Mouse (Mus musculus): ENCODE results near the gene Ubqln4. TPM values are rescaled to one million over a fixed set of nuclear protein-coding genes. Genes with fewer than 3 reads are reported as not detected.

Ubqln4 gene
- total and polyA plus RNA-seq, 3 experiments = 22.8 to 62.2 (median 39.6) TPM

GRCm38 (mm10) chr3:88516407-88516806, 37.2 kb upstream of the Ubqln4 start:
- Histone ChIP-seq H3K4me3 (replicated peaks in 1 of 3; ENCODE audit: low read depth in 2 of 3, low read length in 2 of 3, poor library complexity in 1 of 3) (no peak overlapping the region), H3K4me2 (ENCODE audit: insufficient read depth, low read depth, poor library complexity, severe bottlenecking) (no peak overlapping the region), H3K9me3 (replicated peaks; ENCODE audit: low read length) (no peaks in the 10 kb centered on the region), H3K36me3 (replicated peaks in 1 of 2; ENCODE audit: control insufficient read depth in 1 of 2, insufficient read depth in 1 of 2, low read length in 1 of 2) (no peaks in the 10 kb centered on the region), H3K4me1 (ENCODE audit: control insufficient read depth in 1 of 2, insufficient read depth in 2 of 2) (peaks cover 36 to 65% of the 10 kb centered on the region in 2 experiments), H3K79me2 (replicated peaks; ENCODE audit: control insufficient read depth, extremely low read depth, insufficient read depth, poor library complexity, severe bottlenecking) (no peaks in the 10 kb centered on the region), H3K9ac (ENCODE audit: insufficient read depth, low read depth) (no peak overlapping the region), H3K27ac (ENCODE audit: insufficient read depth, low read depth) (no peak overlapping the region), H3K27me3 (replicated peaks) (peaks cover 19% of the 10 kb centered on the region)
- dilution Hi-C loops (cut with MboI; ENCODE audit: extremely low pct_ligation_motif_present, extremely low pct_unique_long_range_greater_than_20kb, low sequenced_read_pairs) = no loop called here
- TF ChIP-seq CTCF (conservative IDR thresholded peaks at IDR 0.05 in 1 of 2, IDR thresholded peaks at IDR 0.05 in 1 of 2; ENCODE audit: low read depth in 2 of 2, low read length in 2 of 2) (no peak), NRF1 (IDR thresholded peaks at IDR 0.05; ENCODE audit: low read depth, low read length) (no peak), IRF4 (IDR thresholded peaks at IDR 0.05; ENCODE audit: low read depth, low read length) (no peak), MAZ (IDR thresholded peaks at IDR 0.05; ENCODE audit: low read depth, low read length) (no peak), ZNF384 (IDR thresholded peaks at IDR 0.05; ENCODE audit: low read depth, low read length) (no peak), HCFC1 (IDR thresholded peaks at IDR 0.05; ENCODE audit: low read depth, low read length) (no peak), RAD21 (IDR thresholded peaks at IDR 0.05; ENCODE audit: low read depth, low read length) (no peak), TCF12 (IDR thresholded peaks at IDR 0.05; ENCODE audit: low read depth, low read length) (no peak), SMC3 (IDR thresholded peaks at IDR 0.05; ENCODE audit: low read depth, low read length) (no peak), TBP (conservative IDR thresholded peaks at IDR 0.05; ENCODE audit: low read depth, low read length) (no peak), CHD2 (IDR thresholded peaks at IDR 0.05; ENCODE audit: low read length) (no peak), EP300 (IDR thresholded peaks at IDR 0.05; ENCODE audit: low read length) (no peak), RCOR1 (conservative IDR thresholded peaks at IDR 0.05; ENCODE audit: low read depth, low read length) (no peak), MXI1 (IDR thresholded peaks at IDR 0.05; ENCODE audit: low read depth, low read length) (no peak)
- in situ Hi-C loops (cut with MboI; ENCODE audit: low pct_ligation_motif_present, low pct_unique_long_range_greater_than_20kb, low sequenced_read_pairs) = no loop called here
- DNase-seq (ENCODE audit: extremely low read depth) = no peak

GRCm38 (mm10) chr3:88518411-88518810, 35.1 kb upstream of the Ubqln4 start:
- no peak for DNase-seq (ENCODE audit: extremely low read depth)
- Histone ChIP-seq H3K9ac (ENCODE audit: insufficient read depth, low read depth) (no peak overlapping the region), H3K4me3 (replicated peaks in 1 of 3; ENCODE audit: low read depth in 2 of 3, low read length in 2 of 3, poor library complexity in 1 of 3) (no peak overlapping the region), H3K4me2 (ENCODE audit: insufficient read depth, low read depth, poor library complexity, severe bottlenecking) (no peak overlapping the region), H3K4me1 (ENCODE audit: control insufficient read depth in 1 of 2, insufficient read depth in 2 of 2) (peaks cover 28 to 59% of the 10 kb centered on the region in 2 experiments), H3K27me3 (replicated peaks) (peaks cover 19% of the 10 kb centered on the region), H3K27ac (ENCODE audit: insufficient read depth, low read depth) (no peak overlapping the region), H3K79me2 (replicated peaks; ENCODE audit: control insufficient read depth, extremely low read depth, insufficient read depth, poor library complexity, severe bottlenecking) (no peaks in the 10 kb centered on the region), H3K9me3 (replicated peaks; ENCODE audit: low read length) (no peaks in the 10 kb centered on the region), H3K36me3 (replicated peaks in 1 of 2; ENCODE audit: control insufficient read depth in 1 of 2, insufficient read depth in 1 of 2, low read length in 1 of 2) (peaks cover 0 to 6% of the 10 kb centered on the region in 2 experiments)
- no peak for TF ChIP-seq MAFK (IDR thresholded peaks at IDR 0.05; ENCODE audit: insufficient replicate concordance, low read length)
- dilution Hi-C loops (cut with MboI; ENCODE audit: extremely low pct_ligation_motif_present, extremely low pct_unique_long_range_greater_than_20kb, low sequenced_read_pairs) = no loop called here
- in situ Hi-C loops (cut with MboI; ENCODE audit: low pct_ligation_motif_present, low pct_unique_long_range_greater_than_20kb, low sequenced_read_pairs) = no loop called here

GRCm38 (mm10) chr3:88520078-88520477, 33.5 kb upstream of the Ubqln4 start:
- Histone ChIP-seq H3K4me1 (ENCODE audit: control insufficient read depth in 1 of 2, insufficient read depth in 2 of 2) (peaks cover 25 to 42% of the 10 kb centered on the region in 2 experiments), H3K27ac (ENCODE audit: insufficient read depth, low read depth) (no peak overlapping the region), H3K9me3 (replicated peaks; ENCODE audit: low read length) (no peaks in the 10 kb centered on the region), H3K4me3 (replicated peaks in 1 of 3; ENCODE audit: low read depth in 2 of 3, low read length in 2 of 3, poor library complexity in 1 of 3) (peak overlapping the region in 1 of 3 experiments; percentile 6), H3K9ac (ENCODE audit: insufficient read depth, low read depth) (no peak overlapping the region), H3K79me2 (replicated peaks; ENCODE audit: control insufficient read depth, extremely low read depth, insufficient read depth, poor library complexity, severe bottlenecking) (no peaks in the 10 kb centered on the region), H3K27me3 (replicated peaks) (peaks cover 19% of the 10 kb centered on the region), H3K36me3 (replicated peaks in 1 of 2; ENCODE audit: control insufficient read depth in 1 of 2, insufficient read depth in 1 of 2, low read length in 1 of 2) (peaks cover 9 to 22% of the 10 kb centered on the region in 2 experiments), H3K4me2 (ENCODE audit: insufficient read depth, low read depth, poor library complexity, severe bottlenecking) (no peak overlapping the region)
- dilution Hi-C loops (cut with MboI; ENCODE audit: extremely low pct_ligation_motif_present, extremely low pct_unique_long_range_greater_than_20kb, low sequenced_read_pairs) = no loop called here
- in situ Hi-C loops (cut with MboI; ENCODE audit: low pct_ligation_motif_present, low pct_unique_long_range_greater_than_20kb, low sequenced_read_pairs) = loop anchor here (5.0 kb wide), 2 partner anchors 33 to 113 kb away; no protein-coding TSS in a partner anchor
- no peak for DNase-seq (ENCODE audit: extremely low read depth)
- TF ChIP-seq IRF4 (IDR thresholded peaks at IDR 0.05; ENCODE audit: low read depth, low read length) (peak; percentile 59), MXI1 (IDR thresholded peaks at IDR 0.05; ENCODE audit: low read depth, low read length) (no peak), ETS1 (conservative IDR thresholded peaks at IDR 0.05; ENCODE audit: low read depth, low read length) (0 out of 2 replicates have a peak, but pooled peaks have one; percentile 24), BHLHE40 (IDR thresholded peaks at IDR 0.05; ENCODE audit: low read depth, low read length) (0 out of 2 replicates have a peak, but pooled peaks have one; percentile 16)

Measured in CH12.LX (cell line).